Mouse (Mus musculus) layer of hippocampus, postnatal 10 days (tissue): ENCODE results near the gene Kmt5a. TPM values are rescaled to one million over a fixed set of nuclear protein-coding genes. Genes with fewer than 3 reads are reported as not detected.

Source experiments
- DNase-seq, 2 experiments: peaks; one replicate each; pipeline ENCODE4 v3.0.0; 2021; ENCODE audit warnings: low spot score in 2 of 2
- long read RNA-seq: library from polyadenylated mRNA; stranded (forward); transcript quantifications from one replicate; pipeline ENCODE4 v2.0.0, GENCODE M21; 2023
- total RNA-seq, 2 experiments: library from RNA; stranded (reverse); gene quantifications; 2 replicates each; pipeline ENCODE4 v1.2.3; 2021

The Kmt5a gene
- total RNA-seq = 10 to 100 TPM; 43.6 to 50.8 TPM
- long read RNA-seq, transcript Kmt5a-202 (7 exons, 1,425 nt) = major isoform, 12 of 25 reads
- long read RNA-seq, partial matches to known transcripts = 4 of 25 reads
- long read RNA-seq, other reads (novel, unspliced or antisense) = 5 of 25 reads

DNA sequence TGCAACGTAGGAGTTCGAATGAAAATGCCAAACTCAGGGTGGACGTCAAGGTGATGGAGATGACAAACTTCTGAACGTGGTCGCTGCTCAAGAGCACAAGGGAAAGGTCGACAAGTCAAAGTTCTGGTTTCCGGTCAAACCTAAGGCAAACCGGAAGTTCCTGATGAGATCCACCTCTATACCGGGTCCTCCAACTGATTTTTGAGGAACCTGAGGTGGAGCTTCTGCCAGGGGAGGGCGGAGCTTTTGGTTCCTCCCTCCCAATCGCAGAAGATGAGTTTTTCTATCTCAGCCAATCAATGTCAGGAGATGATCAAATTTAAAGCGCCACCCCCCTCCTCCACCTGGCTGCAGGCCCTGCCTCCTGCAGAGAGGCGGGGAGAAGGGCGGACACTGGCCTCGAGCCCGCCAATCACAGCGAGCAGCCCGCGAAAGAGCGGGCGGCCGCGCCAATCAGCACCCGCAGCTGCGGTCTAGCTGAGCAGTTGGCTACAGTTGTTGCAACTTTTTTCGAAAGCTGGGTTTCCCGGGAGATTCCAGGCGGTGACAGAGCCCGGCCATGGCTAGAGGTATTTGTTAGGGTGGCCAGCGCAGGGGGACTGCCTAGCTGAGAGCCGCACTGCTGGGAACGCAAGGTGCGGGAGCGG lies at the start of gene Kmt5a:
Gene Kmt5a, plus strand, starts transcription at position 484 of the 647 bp plus-strand sequence.
- peak; percentile 93 to 96 for DNase-seq

DNA sequence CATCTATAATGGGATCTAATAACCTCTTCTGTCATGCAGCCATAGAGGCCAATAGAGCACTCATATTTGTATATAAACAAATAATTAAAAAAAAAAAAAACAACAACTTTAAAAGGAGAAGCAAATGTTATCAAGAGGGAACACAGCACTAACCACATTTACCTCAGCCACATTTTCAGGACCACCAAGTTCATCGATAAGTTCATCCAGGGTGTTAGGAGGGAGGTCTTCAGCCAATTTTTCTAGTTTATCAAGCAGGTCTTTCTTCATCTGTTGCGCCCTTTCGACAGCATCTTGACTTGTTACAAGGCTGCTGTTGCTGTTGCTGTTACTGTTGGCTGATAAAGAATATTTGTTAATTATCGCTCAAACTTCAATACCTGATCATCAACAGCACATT lies 47.3 kb upstream of the Kmt5a start:
- no peak for DNase-seq

GRCm38 (mm10) chr5:124393726-124394125 lies 46.0 kb upstream of the Kmt5a start:
- DNase-seq = no peak

DNA sequence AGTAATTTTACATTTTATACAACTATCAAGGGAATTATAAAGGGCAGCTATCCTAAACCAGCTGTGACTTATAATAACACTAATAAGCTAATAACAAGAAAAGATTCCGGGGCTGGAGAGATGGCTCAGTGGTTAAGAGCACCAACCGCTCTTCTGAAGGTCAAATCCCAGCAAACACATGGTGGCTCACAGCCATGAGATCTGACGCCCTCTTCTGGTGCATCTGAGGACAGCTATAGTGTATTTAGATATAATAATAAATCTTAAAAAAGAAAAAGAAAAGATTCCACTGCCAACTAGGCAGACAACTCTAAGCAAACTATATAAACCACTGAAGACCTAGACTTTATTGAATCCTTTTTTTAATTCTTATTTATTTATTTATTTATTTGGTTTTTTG lies 28.9 kb upstream of the Kmt5a start:
- no peak for DNase-seq

DNA sequence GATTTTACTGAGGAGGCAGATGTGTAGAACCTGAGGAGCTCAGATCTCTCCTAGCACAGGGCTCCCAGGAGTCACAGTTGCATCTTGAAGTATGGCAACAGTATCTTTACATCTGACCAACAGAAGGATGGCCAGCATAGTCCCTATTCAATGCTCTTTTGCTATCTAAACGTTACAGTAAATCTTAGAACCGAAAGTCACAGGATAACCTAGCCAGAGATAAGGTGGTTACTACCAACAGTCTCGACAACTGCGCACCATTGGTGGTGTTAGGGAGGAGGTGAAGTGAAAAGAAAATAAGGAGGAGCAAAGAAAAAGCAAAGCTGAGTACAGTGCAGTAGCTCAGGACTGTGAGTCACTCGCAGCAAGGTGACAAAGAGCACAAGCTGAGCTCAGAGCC lies 27.6 kb upstream of the Kmt5a start:
- DNase-seq = no peak

DNA sequence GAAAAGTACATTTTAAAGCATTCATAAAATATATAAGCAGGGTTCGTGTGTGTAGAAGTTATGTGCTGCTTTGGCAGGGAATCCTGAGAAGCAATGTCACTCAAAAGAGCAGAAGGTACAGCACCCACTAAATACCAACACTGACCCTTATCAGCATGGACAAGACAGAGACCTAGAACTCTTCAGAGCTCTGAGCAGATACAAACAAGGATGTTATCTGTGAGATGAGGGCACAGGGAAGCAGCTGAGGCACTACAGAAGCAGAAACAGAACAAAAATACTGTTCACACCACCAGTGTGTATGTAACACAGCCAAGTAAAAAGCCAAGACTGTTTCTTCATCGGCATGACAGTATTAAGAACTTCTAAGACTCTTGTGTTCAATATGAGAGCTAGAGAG lies 20.8 kb upstream of the Kmt5a start:
- no peak for DNase-seq

GRCm38 (mm10) chr5:124421786-124422185 lies 17.9 kb upstream of the Kmt5a start:
- no peak for DNase-seq

DNA sequence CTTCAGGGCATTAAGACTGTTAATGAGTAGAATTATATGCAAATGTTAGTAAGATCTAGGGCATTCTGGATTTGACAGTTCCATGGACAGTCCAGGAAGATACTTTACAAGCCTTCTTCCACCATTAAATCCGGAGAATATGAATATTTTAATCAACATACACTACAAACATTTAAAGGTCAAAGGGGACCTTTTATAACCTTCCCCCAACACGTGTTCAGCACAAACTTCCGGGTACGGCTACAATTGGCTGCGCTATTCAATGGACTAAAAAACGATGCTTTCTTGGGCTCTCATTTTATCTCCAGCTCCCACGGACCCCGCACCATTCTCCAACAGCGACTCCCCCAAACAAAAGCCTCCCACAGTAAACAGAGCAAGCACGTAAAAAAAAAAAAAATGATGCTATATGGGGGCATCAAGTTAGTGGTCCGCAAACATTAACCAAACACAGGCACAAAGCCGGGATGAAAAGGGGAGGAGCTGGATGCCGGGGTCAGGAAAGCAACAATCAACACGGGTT lies 15.5 kb upstream of the Kmt5a start:
- DNase-seq = no peak

GRCm38 (mm10) chr5:124424723-124425411 lies 14.9 kb upstream of the Kmt5a start:
- no peak for DNase-seq

GRCm38 (mm10) chr5:124425412-124426259 lies 14.1 kb upstream of the Kmt5a start, which contains the start of gene Sbno1:
Gene Sbno1 (minus strand): TSS chr5:124426001.
- peak; percentile 89 to 91 for DNase-seq

DNA sequence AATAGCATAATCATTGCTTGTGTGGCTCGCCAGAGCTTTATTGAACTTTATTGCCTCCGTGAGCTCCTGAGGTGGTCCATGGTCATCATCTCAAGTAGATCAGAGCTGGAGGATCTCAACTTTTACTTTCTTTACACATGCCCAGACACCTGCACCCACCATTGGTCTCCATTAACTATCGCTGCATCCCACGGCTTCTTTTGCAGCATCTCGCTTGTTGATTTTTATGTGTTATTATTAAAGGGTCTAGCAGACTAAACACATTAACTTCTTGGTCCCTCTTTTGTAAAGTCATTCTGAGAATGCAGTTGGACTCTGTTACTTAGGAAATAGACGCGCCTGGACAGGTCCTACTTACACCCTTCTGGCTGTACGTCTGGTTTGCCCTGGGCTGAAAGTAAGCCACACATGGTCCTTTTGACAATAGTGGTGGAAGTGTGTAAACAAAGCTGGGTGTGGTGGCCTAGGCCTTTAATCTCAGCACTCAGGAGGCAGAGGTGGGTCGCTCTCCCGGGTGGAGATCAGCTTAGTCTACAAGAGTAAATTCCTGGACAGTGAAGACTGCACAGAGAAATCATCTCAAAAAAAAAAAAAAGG lies 13.2 kb upstream of the Kmt5a start:
- no peak for DNase-seq

- DNase-seq = peak; percentile 74 to 78
Observed at GRCm38 (mm10) chr5:124432398-124433012, 7.2 kb upstream of the Kmt5a start.

DNA sequence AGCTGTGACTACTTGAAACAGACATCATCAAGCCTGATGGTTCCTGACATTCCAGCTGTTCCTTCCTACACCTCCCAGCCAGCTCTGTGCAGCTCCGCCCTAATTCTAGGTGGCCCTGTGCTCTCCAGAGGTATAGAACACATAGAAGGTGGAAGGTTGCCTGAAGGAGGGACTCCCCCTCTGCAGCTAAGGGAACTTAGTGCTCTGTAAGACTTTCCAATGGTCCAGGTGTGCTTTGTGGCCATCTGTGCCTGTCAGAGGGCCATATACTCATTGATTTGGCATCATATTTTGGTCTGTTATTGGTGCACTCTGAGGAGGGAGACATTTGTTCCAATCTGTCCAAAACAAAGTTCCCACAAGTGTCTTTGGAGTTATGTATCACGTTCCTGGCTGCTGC lies 6.7 kb upstream of the Kmt5a start:
- DNase-seq = no peak

- DNase-seq = no peak
Observed at GRCm38 (mm10) chr5:124438229-124438628, 1.5 kb upstream of the Kmt5a start.

DNA sequence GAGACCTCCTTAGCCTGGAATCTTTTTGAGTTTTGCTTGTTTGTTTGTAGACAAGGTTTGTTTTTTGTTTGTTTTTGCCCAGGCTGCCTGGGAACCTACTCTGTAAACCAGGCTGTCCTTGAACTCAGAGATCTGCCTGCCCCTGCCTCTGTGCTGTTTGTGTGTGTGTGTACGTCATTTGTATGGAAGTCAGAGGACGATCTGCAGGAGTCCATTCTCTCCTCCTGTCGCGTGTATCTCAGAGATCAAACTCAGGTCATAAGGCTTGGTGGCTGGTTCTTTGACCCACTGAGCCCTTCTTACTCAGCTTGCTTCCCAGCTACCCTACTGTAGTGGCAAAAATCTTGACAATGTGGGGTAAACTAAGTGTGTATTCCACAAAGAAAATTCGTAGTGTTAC lies 984 bp upstream of the Kmt5a start:
- DNase-seq = no peak

DNA sequence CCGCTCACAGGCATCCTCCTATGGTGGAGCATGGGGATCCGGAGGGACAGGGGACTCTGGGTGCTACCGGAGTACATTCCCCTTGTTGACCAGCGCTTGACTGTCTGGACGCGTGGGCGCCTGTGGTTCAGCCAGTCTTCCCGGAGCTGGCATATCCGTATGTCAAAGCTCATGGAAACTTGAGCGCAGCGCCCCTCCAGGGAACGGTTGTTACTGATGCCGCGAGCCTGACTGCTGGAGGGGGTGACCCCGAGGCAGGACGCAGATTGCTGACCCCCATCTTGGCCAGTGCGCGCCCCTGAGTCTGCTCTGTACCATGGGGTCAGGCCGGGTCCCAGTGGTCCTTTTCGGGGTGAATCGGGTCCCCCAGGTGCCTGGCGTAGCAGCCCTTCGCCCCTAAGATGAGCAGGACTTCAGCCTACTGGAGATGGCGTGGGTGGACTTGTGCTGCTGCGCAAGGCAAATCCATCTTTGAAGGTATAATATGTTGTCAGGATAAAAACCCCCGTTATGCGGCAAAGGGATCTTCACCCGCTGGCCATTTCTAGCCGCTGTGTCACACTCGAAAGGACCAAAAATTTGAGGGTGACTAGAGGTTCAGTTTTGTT lies 468 bp downstream of the Kmt5a start:
- DNase-seq = no peak

GRCm38 (mm10) chr5:124442628-124443027 lies 2.9 kb downstream of the Kmt5a start:
- no peak for DNase-seq

DNA sequence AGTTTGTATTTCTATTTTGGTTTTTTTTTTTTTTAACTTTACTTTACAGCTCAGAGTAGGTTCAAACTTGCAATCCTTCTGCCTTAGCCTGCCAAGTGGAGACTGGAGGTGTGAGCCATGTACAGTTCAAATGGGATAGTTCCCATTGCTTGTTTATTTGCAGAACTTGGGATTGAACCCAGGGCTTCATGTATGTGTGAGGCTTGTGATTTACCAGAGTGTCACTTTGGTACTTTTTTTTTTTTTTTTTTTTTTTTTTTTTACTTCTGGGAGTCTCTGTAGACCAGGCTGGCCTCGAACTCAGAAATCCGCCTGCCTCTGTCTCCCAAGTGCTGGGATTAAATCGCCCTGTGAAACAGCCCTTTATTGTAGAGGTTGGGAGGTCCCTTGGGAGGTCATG lies 4.5 kb downstream of the Kmt5a start:
- DNase-seq = no peak

- peak; percentile 56 to 79 for DNase-seq
Observed at GRCm38 (mm10) chr5:124444661-124445561, 5.2 kb downstream of the Kmt5a start.
